In the genomic region with DNA sequence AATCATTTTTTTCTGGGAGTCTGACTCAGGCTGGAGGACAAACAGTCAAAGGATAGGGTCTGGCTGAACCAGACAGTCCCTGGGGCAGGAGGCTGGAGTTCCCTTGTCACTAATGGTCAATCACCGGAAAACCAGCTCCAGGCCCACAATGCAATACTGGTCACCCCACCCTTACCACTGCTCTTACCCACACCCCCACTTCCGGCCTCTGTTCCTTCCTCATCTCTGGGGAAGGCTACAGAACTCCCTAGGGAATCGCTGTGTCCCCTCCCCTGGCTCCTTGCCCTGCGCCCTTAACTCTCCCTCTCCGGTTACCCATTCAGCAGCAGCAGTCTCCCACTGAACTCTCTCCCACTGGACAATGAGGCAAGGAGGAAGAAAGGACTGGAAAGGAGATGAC, we compare ENCODE assay signal across 8 mouse cellular contexts. TPM values are rescaled to one million over a fixed set of nuclear protein-coding genes. Genes with fewer than 3 reads are reported as not detected.
DNase-seq lines count a peak whose midpoint lies in the region; ATAC-seq and TF ChIP-seq lines count a peak whose summit lies in the region.

No protein-coding gene starts in this region.

- ATAC-seq in embryonic facial prominence, embryonic 14.5 days (ENCODE audit: low read depth): peak; percentile 13; the same call in 1 of the 2 replicates
- no peak for ATAC-seq in erythroblast, adult 5-6 weeks (replicated peaks; ENCODE audit: low FRiP score, poor library complexity, severe bottlenecking)

- peak overlapping the region; percentile 45 for H3K4me2 ChIP-seq in embryonic facial prominence, embryonic 14.5 days (ENCODE audit: low read depth, low read length)

- peak; percentile 66 for DNase-seq in adrenal gland, adult 8-10 months
- peak; percentile 48 for DNase-seq in embryonic facial prominence, embryonic 14.5 days (ENCODE audit: low spot score)
- peak; percentile 80 for DNase-seq in heart, postnatal 25 days (ENCODE audit: low spot score)
- DNase-seq in limb, embryonic 10.5 days (ENCODE audit: low spot score): no peak
- DNase-seq in midbrain, embryonic 10.5 days (ENCODE audit: low spot score): no peak
- no peak for DNase-seq in left cerebral cortex, postnatal 36 days (ENCODE audit: low spot score in 2 of 2)

- intact Hi-C loops in heart, postnatal 25 days (cut with DNase I): loop anchor here (2.0 kb wide), 1 partner anchor 44 kb away; the partner anchor contains the start of gene Pik3r3
- intact Hi-C loops in left cerebral cortex, postnatal 36 days (cut with DNase I): no loop called here

- no peaks in the 10 kb centered on the region for H3K27me3 ChIP-seq in E14TG2a.4 (ENCODE audit: insufficient read depth, low read length)
- H3K27me3 ChIP-seq in embryonic facial prominence, embryonic 14.5 days (replicated peaks; ENCODE audit: control insufficient read depth, insufficient read depth, low read length): no peaks in the 10 kb centered on the region
- peaks cover 4% of the 10 kb centered on the region; the same call in 1 of the 2 replicates for H3K27me3 ChIP-seq in limb, embryonic 10.5 days (ENCODE audit: low read depth, poor library complexity, severe bottlenecking)
- H3K27me3 ChIP-seq in midbrain, embryonic 10.5 days (ENCODE audit: low read depth, poor library complexity, severe bottlenecking): no peaks in the 10 kb centered on the region

- H3K9me3 ChIP-seq in E14TG2a.4 (ENCODE audit: low read length): no peaks in the 10 kb centered on the region
- H3K9me3 ChIP-seq in embryonic facial prominence, embryonic 14.5 days (ENCODE audit: control insufficient read depth, low read length): no peaks in the 10 kb centered on the region
- H3K9me3 ChIP-seq in limb, embryonic 10.5 days (replicated peaks): no peaks in the 10 kb centered on the region
- H3K9me3 ChIP-seq in midbrain, embryonic 10.5 days (replicated peaks): no peaks in the 10 kb centered on the region

- H3K36me3 ChIP-seq in E14TG2a.4 (ENCODE audit: insufficient read depth, low read length): no peaks in the 10 kb centered on the region
- no peaks in the 10 kb centered on the region for H3K36me3 ChIP-seq in embryonic facial prominence, embryonic 14.5 days (ENCODE audit: control insufficient read depth, insufficient read depth, low read length)
- no peaks in the 10 kb centered on the region for H3K36me3 ChIP-seq in limb, embryonic 10.5 days
- no peaks in the 10 kb centered on the region for H3K36me3 ChIP-seq in midbrain, embryonic 10.5 days

- whole genome bisulfite sequencing in embryonic facial prominence, embryonic 14.5 days: 21% methylated on average over 5 of the region's 5 CpGs
- WGBS in limb, embryonic 10.5 days: 43% methylated on average over 5 of the region's 5 CpGs
- 32% methylated on average over 5 of the region's 5 CpGs for WGBS in midbrain, embryonic 10.5 days

- peaks cover 73% of the 10 kb centered on the region for H3K4me1 ChIP-seq in E14TG2a.4 (replicated peaks; ENCODE audit: low read depth, low read length)
- peaks cover 24% of the 10 kb centered on the region for H3K4me1 ChIP-seq in embryonic facial prominence, embryonic 14.5 days (ENCODE audit: control insufficient read depth, insufficient read depth, low read length)
- peaks cover 38% of the 10 kb centered on the region for H3K4me1 ChIP-seq in limb, embryonic 10.5 days
- H3K4me1 ChIP-seq in midbrain, embryonic 10.5 days: peaks cover 53% of the 10 kb centered on the region

- H3K27ac ChIP-seq in embryonic facial prominence, embryonic 14.5 days (replicated peaks; ENCODE audit: low read depth, low read length): peak overlapping the region; percentile 61
- peak overlapping the region; percentile 72 for H3K27ac ChIP-seq in limb, embryonic 10.5 days
- peak overlapping the region; percentile 70; the same call in 1 of the 2 replicates for H3K27ac ChIP-seq in midbrain, embryonic 10.5 days (replicated peaks)

- H3K4me3 ChIP-seq in E14TG2a.4 (replicated peaks; ENCODE audit: low read length): peak overlapping the region; percentile 78
- H3K4me3 ChIP-seq in embryonic facial prominence, embryonic 14.5 days (ENCODE audit: low read depth, low read length): no peak overlapping the region
- no peak overlapping the region for H3K4me3 ChIP-seq in limb, embryonic 10.5 days
- no peak overlapping the region for H3K4me3 ChIP-seq in midbrain, embryonic 10.5 days

- H3K9ac ChIP-seq in embryonic facial prominence, embryonic 14.5 days (ENCODE audit: low read depth, low read length): 0 out of 2 replicates have a peak overlapping the region, but pooled peaks have one; percentile 31

- TF ChIP-seq CTCF in E14TG2a.4 (conservative IDR thresholded peaks at IDR 0.05; ENCODE audit: low read length): no peak

RNA-seq across cellular contexts. Expression of gene Gm49337, which starts 4.0 kb away (rescaled TPM):
- total RNA-seq in adrenal gland, adult 8-10 months (2022): not detected
- not detected in 2 replicates for polyA plus RNA-seq in embryonic facial prominence, embryonic 14.5 days (2014; fragmentation: Nextera tagmentation; extraction: Ambion mirVana)
- total RNA-seq in heart, postnatal 25 days (2021): under 1 TPM in 1 of 2 experiments, not detected in 1; 0.39 TPM
- not detected in 2 replicates for polyA plus RNA-seq in limb, embryonic 10.5 days (2016; fragmentation: Nextera tagmentation; extraction: Ambion mirVana)
- not detected in 2 replicates for polyA plus RNA-seq in midbrain, embryonic 10.5 days (2016; fragmentation: Nextera tagmentation; extraction: Ambion mirVana)
- 0.84 TPM in 1 of 2 replicates, not detected in the other for total RNA-seq in erythroblast, adult 5-6 weeks (2015; ENCODE audit: low replicate concordance)
- total RNA-seq in erythroblast, adult 5-6 weeks (2017; ENCODE audit: low replicate concordance): not detected in 2 replicates
- total RNA-seq in left cerebral cortex, postnatal 36 days (2021): 1 to 10 TPM in 1 of 2 experiments, not detected in 1; 1.7 TPM

RNA-seq across cellular contexts. Expression of gene 1700042G07Rik, which starts 4.0 kb away (rescaled TPM):
- total RNA-seq in adrenal gland, adult 8-10 months (2022): not detected
- polyA plus RNA-seq in embryonic facial prominence, embryonic 14.5 days (2014; fragmentation: Nextera tagmentation; extraction: Ambion mirVana): not detected in 2 replicates
- not detected for total RNA-seq in heart, postnatal 25 days (2021)
- polyA plus RNA-seq in limb, embryonic 10.5 days (2016; fragmentation: Nextera tagmentation; extraction: Ambion mirVana): not detected in 2 replicates
- polyA plus RNA-seq in midbrain, embryonic 10.5 days (2016; fragmentation: Nextera tagmentation; extraction: Ambion mirVana): not detected in 2 replicates
- not detected in 2 replicates for total RNA-seq in erythroblast, adult 5-6 weeks (2015; ENCODE audit: low replicate concordance)
- total RNA-seq in erythroblast, adult 5-6 weeks (2017; ENCODE audit: low replicate concordance): not detected in 2 replicates
- total RNA-seq in left cerebral cortex, postnatal 36 days (2021): not detected

RNA-seq across cellular contexts. Expression of gene Tspan1, which starts 9.7 kb away (rescaled TPM):
- total RNA-seq in adrenal gland, adult 8-10 months (2022): not detected
- polyA plus RNA-seq in embryonic facial prominence, embryonic 14.5 days (2014; fragmentation: Nextera tagmentation; extraction: Ambion mirVana): 1.7 and 4.0 TPM in 2 replicates
- total RNA-seq in heart, postnatal 25 days (2021): not detected
- polyA plus RNA-seq in limb, embryonic 10.5 days (2016; fragmentation: Nextera tagmentation; extraction: Ambion mirVana): not detected in 2 replicates
- polyA plus RNA-seq in midbrain, embryonic 10.5 days (2016; fragmentation: Nextera tagmentation; extraction: Ambion mirVana): 0.06 TPM in 1 of 2 replicates, not detected in the other
- total RNA-seq in erythroblast, adult 5-6 weeks (2015; ENCODE audit: low replicate concordance): not detected in 2 replicates
- total RNA-seq in erythroblast, adult 5-6 weeks (2017; ENCODE audit: low replicate concordance): not detected in 2 replicates
- total RNA-seq in left cerebral cortex, postnatal 36 days (2021): under 1 TPM in 1 of 2 experiments, not detected in 1; 0.59 TPM

RNA-seq across cellular contexts. Expression of gene Lurap1, which starts 26.0 kb away (rescaled TPM):
- 10 to 100 TPM in 3 of 4 experiments, 1 to 10 TPM in 1; 8.3 to 14.0 (median 12.1) TPM for total RNA-seq in adrenal gland, adult 8-10 months (2022)
- 2.3 and 2.4 TPM in 2 replicates for polyA plus RNA-seq in embryonic facial prominence, embryonic 14.5 days (2014; fragmentation: Nextera tagmentation; extraction: Ambion mirVana)
- total RNA-seq in heart, postnatal 25 days (2021): 1 to 10 TPM; 3.3 to 3.9 TPM
- 1.6 and 2.2 TPM in 2 replicates for polyA plus RNA-seq in limb, embryonic 10.5 days (2016; fragmentation: Nextera tagmentation; extraction: Ambion mirVana)
- polyA plus RNA-seq in midbrain, embryonic 10.5 days (2016; fragmentation: Nextera tagmentation; extraction: Ambion mirVana): 2.2 and 2.7 TPM in 2 replicates
- total RNA-seq in erythroblast, adult 5-6 weeks (2015; ENCODE audit: low replicate concordance): not detected in 2 replicates
- total RNA-seq in erythroblast, adult 5-6 weeks (2017; ENCODE audit: low replicate concordance): not detected in 2 replicates
- total RNA-seq in left cerebral cortex, postnatal 36 days (2021): 10 to 100 TPM; 27.2 to 35.8 TPM

RNA-seq across cellular contexts. Expression of gene Pik3r3, which starts 44.3 kb away (rescaled TPM):
- 10 to 100 TPM; 21.5 to 41.2 (median 31.1) TPM for total RNA-seq in adrenal gland, adult 8-10 months (2022)
- 15.5 and 17.0 TPM in 2 replicates for polyA plus RNA-seq in embryonic facial prominence, embryonic 14.5 days (2014; fragmentation: Nextera tagmentation; extraction: Ambion mirVana)
- 10 to 100 TPM; 12.9 to 13.1 TPM for total RNA-seq in heart, postnatal 25 days (2021)
- 26.6 and 45.2 TPM in 2 replicates for polyA plus RNA-seq in limb, embryonic 10.5 days (2016; fragmentation: Nextera tagmentation; extraction: Ambion mirVana)
- 46.0 and 68.7 TPM in 2 replicates for polyA plus RNA-seq in midbrain, embryonic 10.5 days (2016; fragmentation: Nextera tagmentation; extraction: Ambion mirVana)
- not detected in 2 replicates for total RNA-seq in erythroblast, adult 5-6 weeks (2015; ENCODE audit: low replicate concordance)
- 0.26 and 0.84 TPM in 2 replicates for total RNA-seq in erythroblast, adult 5-6 weeks (2017; ENCODE audit: low replicate concordance)
- total RNA-seq in left cerebral cortex, postnatal 36 days (2021): 10 to 100 TPM; 40.3 to 42.0 TPM

Comparison
In these comparisons a context has a peak if more than half of its experiments do, and no peak if none do; other contexts are left out.
1. DNase-seq: peak in adrenal gland, adult 8-10 months (single experiment), embryonic facial prominence, embryonic 14.5 days (single experiment) and heart, postnatal 25 days (single experiment); none in limb, embryonic 10.5 days (single experiment), midbrain, embryonic 10.5 days (single experiment) and left cerebral cortex, postnatal 36 days (0 of 2).
2. Peak in every context shown above with its lines, with median percentiles within 50 percentile points of each other: H3K27ac ChIP-seq.